Mouse (Mus musculus): ENCODE measurements around the gene Stat3. TPM values are rescaled to one million over a fixed set of nuclear protein-coding genes. Genes with fewer than 3 reads are reported as not detected.

Stat3 gene
- polyA plus RNA-seq, 1 experiment from 2014 or later, result 35.5 TPM

DNA sequence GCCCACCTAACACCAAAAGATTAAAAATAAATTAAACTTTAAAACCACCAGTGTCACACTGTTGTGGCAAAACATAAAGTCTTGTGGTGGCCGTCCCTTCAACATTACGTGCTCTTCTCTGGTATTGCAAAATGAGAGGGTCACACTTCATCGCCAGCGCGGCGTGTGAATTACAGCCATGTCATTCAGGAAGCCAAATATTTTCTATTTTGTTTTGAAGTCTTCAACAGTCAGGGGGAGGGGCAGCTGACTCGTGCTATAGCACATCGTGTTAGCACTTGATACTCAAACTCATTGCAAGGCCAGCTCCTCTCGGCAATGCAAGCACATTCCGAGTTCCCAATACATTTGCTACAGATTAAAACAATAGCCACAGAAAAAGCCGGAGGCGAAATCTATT is 98.5 kb downstream of the Stat3 start:
- no peak; the same call in 1 of the 2 replicates for ATAC-seq (ENCODE audit: insufficient read depth)
- Histone ChIP-seq H3K4me3 (replicated peaks) (no peak overlapping the region), H3K36me3 (replicated peaks) (0 out of 2 replicates have a peak, but pooled peaks cover 4% of the 10 kb centered on the region), H3K9ac (peak overlapping the region; percentile 3; the same call in 1 of the 2 replicates), H3K27me3 (no peaks in the 10 kb centered on the region), H3K9me3 (replicated peaks) (0 out of 2 replicates have a peak, but pooled peaks cover 3% of the 10 kb centered on the region), H3K4me2 (peak overlapping the region; percentile 27), H3K4me1 (replicated peaks) (peaks cover 37% of the 10 kb centered on the region), H3K27ac (replicated peaks) (peak overlapping the region; percentile 66)
- WGBS (ENCODE audit: insufficient replicate concordance), result 21% methylated on average over 12 of the region's 12 CpGs

DNA sequence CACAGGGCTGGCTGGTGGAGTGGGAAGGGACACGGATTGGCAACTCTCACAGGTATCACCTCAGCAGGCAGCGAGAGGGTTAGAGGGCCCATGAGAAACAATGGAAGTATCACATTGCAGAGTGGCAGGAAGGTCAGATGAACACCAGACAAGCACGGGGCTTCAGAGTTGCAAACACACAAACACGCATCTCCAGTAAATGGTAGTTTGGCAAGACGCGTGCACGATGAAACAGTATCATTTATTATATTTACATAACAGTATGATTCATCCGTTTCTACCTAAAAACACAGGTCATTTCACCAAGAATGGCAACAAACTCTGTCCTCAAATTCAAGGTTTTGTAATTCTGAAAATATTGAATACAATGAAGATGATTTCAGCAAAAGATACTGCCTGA is 99.8 kb downstream of the Stat3 start:
- Histone ChIP-seq H3K4me3 (replicated peaks) (no peak overlapping the region), H3K27ac (replicated peaks) (no peak overlapping the region)

DNA sequence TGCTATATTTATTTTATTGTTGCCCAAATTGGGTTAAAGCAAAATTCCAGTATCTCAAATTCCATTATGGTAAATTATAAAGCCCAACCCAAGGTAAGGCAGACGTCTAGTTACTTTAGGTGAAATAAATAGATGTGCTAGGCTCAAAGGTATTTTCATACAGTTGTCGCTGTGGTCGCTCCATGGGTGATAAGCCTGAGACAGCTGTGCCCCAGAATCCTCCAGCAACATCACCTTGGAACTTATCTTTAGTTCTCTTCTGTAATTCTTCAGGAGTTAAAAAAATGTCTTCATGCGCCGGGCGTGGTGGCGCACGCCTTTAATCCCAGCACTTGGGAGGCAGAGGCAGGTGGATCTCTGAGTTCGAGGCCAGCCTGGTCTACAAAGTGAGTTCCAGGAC is 100.4 kb downstream of the Stat3 start:
- no peak for ATAC-seq (ENCODE audit: insufficient read depth)
- WGBS (ENCODE audit: insufficient replicate concordance), result 58% methylated on average over 9 of the region's 9 CpGs
- H3K27ac ChIP-seq (replicated peaks), result no peak overlapping the region

More for the DNA sequence above, 99.8 kb downstream of the Stat3 start:
- no peaks in the 10 kb centered on the region for H3K27me3 ChIP-seq
- no peak for ATAC-seq (ENCODE audit: insufficient read depth)
- peaks cover 32% of the 10 kb centered on the region for H3K4me1 ChIP-seq (replicated peaks)
- WGBS (ENCODE audit: insufficient replicate concordance), result 76% methylated on average over 8 of the region's 8 CpGs
- H3K36me3 ChIP-seq (replicated peaks), result 0 out of 2 replicates have a peak, but pooled peaks cover 4% of the 10 kb centered on the region
- no peak overlapping the region for H3K9ac ChIP-seq
- H3K4me2 ChIP-seq, result no peak overlapping the region
- H3K9me3 ChIP-seq (replicated peaks), result 0 out of 2 replicates have a peak, but pooled peaks cover 3% of the 10 kb centered on the region

DNA sequence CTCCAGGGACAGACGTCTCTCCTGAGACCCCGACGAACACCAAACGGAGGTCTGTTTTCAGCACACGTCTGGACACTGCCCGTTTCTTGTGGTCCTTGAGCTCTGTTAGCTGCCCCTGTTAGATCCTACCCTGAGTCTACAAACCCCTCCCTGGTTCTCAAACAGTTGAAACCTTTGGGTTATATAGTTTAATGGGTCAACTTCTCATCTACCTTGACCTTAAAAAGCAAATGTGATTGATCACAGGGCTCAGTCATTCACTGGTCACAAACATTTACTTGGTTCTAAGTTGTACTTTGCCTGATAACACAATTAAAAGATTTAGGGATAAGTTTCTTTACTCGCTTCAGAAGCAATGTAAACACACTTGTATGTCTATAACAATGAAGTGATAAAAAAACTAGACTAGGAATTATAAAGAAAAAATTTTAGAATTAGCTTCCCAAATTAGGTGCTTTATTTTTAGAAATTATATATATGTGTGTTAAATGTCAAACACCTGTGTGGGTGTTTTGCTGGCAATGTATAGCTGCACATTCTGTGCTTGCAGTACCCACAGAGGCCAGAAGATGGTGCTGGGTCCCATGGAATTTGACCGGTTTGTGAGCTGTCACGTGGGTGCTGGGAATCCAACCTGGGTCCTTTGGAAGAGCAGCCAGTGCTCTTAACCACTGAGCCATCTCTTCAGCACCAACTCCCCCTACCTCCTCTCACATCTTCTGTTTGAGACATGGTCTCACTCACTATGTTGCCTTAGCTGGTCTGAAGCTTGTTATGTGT is 102.2 kb downstream of the Stat3 start:
- WGBS (ENCODE audit: insufficient replicate concordance), result 70% methylated on average over 9 of the region's 9 CpGs
- Histone ChIP-seq H3K9me3 (replicated peaks) (0 out of 2 replicates have a peak, but pooled peaks cover 3% of the 10 kb centered on the region), H3K27ac (replicated peaks) (0 out of 2 replicates have a peak overlapping the region, but pooled peaks have one; percentile 51), H3K27me3 (no peaks in the 10 kb centered on the region), H3K36me3 (replicated peaks) (0 out of 2 replicates have a peak, but pooled peaks cover 4% of the 10 kb centered on the region), H3K4me2 (no peak overlapping the region), H3K4me3 (replicated peaks) (no peak overlapping the region), H3K9ac (no peak overlapping the region), H3K4me1 (replicated peaks) (peaks cover 37% of the 10 kb centered on the region)
- no peak for ATAC-seq (ENCODE audit: insufficient read depth)

More for the DNA sequence above, 100.4 kb downstream of the Stat3 start:
- H3K9me3 ChIP-seq (replicated peaks), result 0 out of 2 replicates have a peak, but pooled peaks cover 3% of the 10 kb centered on the region
- no peak overlapping the region for H3K4me2 ChIP-seq
- no peaks in the 10 kb centered on the region for H3K27me3 ChIP-seq
- no peak overlapping the region for H3K9ac ChIP-seq
- peaks cover 34% of the 10 kb centered on the region for H3K4me1 ChIP-seq (replicated peaks)
- H3K4me3 ChIP-seq (replicated peaks), result no peak overlapping the region
- 0 out of 2 replicates have a peak, but pooled peaks cover 4% of the 10 kb centered on the region for H3K36me3 ChIP-seq (replicated peaks)

Other genes with a start within 250 kb of the Stat3 start
- not detected in 2 replicates for gene Zfp385c, start 247.1 kb downstream of the Stat3 start, polyA plus RNA-seq (2015; fragmentation: Nextera tagmentation; extraction: Ambion mirVana)
- 2.7 and 2.8 TPM in 2 replicates for gene Dhx58, start 235.3 kb downstream of the Stat3 start, polyA plus RNA-seq (2015; fragmentation: Nextera tagmentation; extraction: Ambion mirVana)
- gene Kat2a, start 227.1 kb downstream of the Stat3 start, polyA plus RNA-seq (2015; fragmentation: Nextera tagmentation; extraction: Ambion mirVana), result 13.2 and 14.1 TPM in 2 replicates
- 0.24 TPM in 1 of 2 replicates, not detected in the other for gene Hspb9, start 225.7 kb downstream of the Stat3 start, polyA plus RNA-seq (2015; fragmentation: Nextera tagmentation; extraction: Ambion mirVana)
- gene Rab5c, start 201.3 kb downstream of the Stat3 start, polyA plus RNA-seq (2015; fragmentation: Nextera tagmentation; extraction: Ambion mirVana), result 19.2 and 20.2 TPM in 2 replicates
- gene Kcnh4, start 179.6 kb downstream of the Stat3 start, polyA plus RNA-seq (2015; fragmentation: Nextera tagmentation; extraction: Ambion mirVana), result not detected in 2 replicates
- gene Hcrt, start 176.6 kb downstream of the Stat3 start, polyA plus RNA-seq (2015; fragmentation: Nextera tagmentation; extraction: Ambion mirVana), result not detected in 2 replicates
- gene Ghdc, start 168.6 kb downstream of the Stat3 start, polyA plus RNA-seq (2015; fragmentation: Nextera tagmentation; extraction: Ambion mirVana), result 1.5 and 1.9 TPM in 2 replicates
- 20.6 and 22.5 TPM in 2 replicates for gene Stat5b, start 88.8 kb downstream of the Stat3 start, polyA plus RNA-seq (2015; fragmentation: Nextera tagmentation; extraction: Ambion mirVana)
- gene Stat5a, start 80.2 kb downstream of the Stat3 start, polyA plus RNA-seq (2015; fragmentation: Nextera tagmentation; extraction: Ambion mirVana), result 8.2 and 8.7 TPM in 2 replicates
- 26.9 and 28.1 TPM in 2 replicates for gene Cavin1, start 31.3 kb upstream of the Stat3 start, polyA plus RNA-seq (2015; fragmentation: Nextera tagmentation; extraction: Ambion mirVana)
- gene Atp6v0a1, start 69.9 kb upstream of the Stat3 start, polyA plus RNA-seq (2015; fragmentation: Nextera tagmentation; extraction: Ambion mirVana), result 45.3 and 47.1 TPM in 2 replicates
- gene Naglu, start 130.5 kb upstream of the Stat3 start, polyA plus RNA-seq (2015; fragmentation: Nextera tagmentation; extraction: Ambion mirVana), result 7.1 and 7.5 TPM in 2 replicates
- gene Hsd17b1, start 138.9 kb upstream of the Stat3 start, polyA plus RNA-seq (2015; fragmentation: Nextera tagmentation; extraction: Ambion mirVana), result 0.29 and 0.39 TPM in 2 replicates
- 18.9 and 22.9 TPM in 2 replicates for gene Coasy, start 143.0 kb upstream of the Stat3 start, polyA plus RNA-seq (2015; fragmentation: Nextera tagmentation; extraction: Ambion mirVana)
- gene Mlx, start 147.7 kb upstream of the Stat3 start, polyA plus RNA-seq (2015; fragmentation: Nextera tagmentation; extraction: Ambion mirVana), result 24.2 and 26.7 TPM in 2 replicates
- 15.2 and 15.4 TPM in 2 replicates for gene Psmc3ip, start 155.9 kb upstream of the Stat3 start, polyA plus RNA-seq (2015; fragmentation: Nextera tagmentation; extraction: Ambion mirVana)
- gene Retreg3, start 180.4 kb upstream of the Stat3 start, polyA plus RNA-seq (2015; fragmentation: Nextera tagmentation; extraction: Ambion mirVana), result 13.4 and 13.6 TPM in 2 replicates
- 38.3 and 38.9 TPM in 2 replicates for gene Tubg1, start 180.4 kb upstream of the Stat3 start, polyA plus RNA-seq (2015; fragmentation: Nextera tagmentation; extraction: Ambion mirVana)
- gene Tubg2, start 216.4 kb upstream of the Stat3 start, polyA plus RNA-seq (2015; fragmentation: Nextera tagmentation; extraction: Ambion mirVana), result 0.05 and 0.24 TPM in 2 replicates
- 0.07 and 0.12 TPM in 2 replicates for gene Cntnap1, start 231.0 kb upstream of the Stat3 start, polyA plus RNA-seq (2015; fragmentation: Nextera tagmentation; extraction: Ambion mirVana)
- gene Plekhh3, start 231.8 kb upstream of the Stat3 start, polyA plus RNA-seq (2015; fragmentation: Nextera tagmentation; extraction: Ambion mirVana), result 1.5 and 1.9 TPM in 2 replicates
- gene Ccr10, start 235.9 kb upstream of the Stat3 start, polyA plus RNA-seq (2015; fragmentation: Nextera tagmentation; extraction: Ambion mirVana), result 0.05 TPM in 1 of 2 replicates, not detected in the other

Data from liver, embryonic 15.5 days (tissue).